Mouse (Mus musculus) liver, embryonic 14.5 days (tissue): ENCODE results near the gene Cenpx.
"Not testable (repeated sequence)": the region's sequence is repeated elsewhere in the genome, so short reads cannot be mapped to it uniquely, and the experiment has no call there.

Experiments
- CTCF ChIP-seq: IDR thresholded peaks from 2 replicates; pipeline ENCODE4 v1.5.1; 2016; ENCODE audit warnings: antibody characterized with exemption, low read depth, control low read depth
- EP300 ChIP-seq: IDR thresholded peaks from 2 replicates; pipeline ENCODE4 v1.6.1; 2016; ENCODE audit warnings: antibody characterized with exemption, low read depth

- TF ChIP-seq CTCF, EP300: not testable (repeated sequence)
Observed at GRCm38 (mm10) chr11:120762672-120763041, 49.1 kb upstream of the Cenpx start, which contains the start of gene Hmga1b.
